Mouse (Mus musculus) urinary bladder, postnatal 0 days (tissue): Measurements from ENCODE around the gene Mrpl52. TPM values are rescaled to one million over a fixed set of nuclear protein-coding genes. Genes with fewer than 3 reads are reported as not detected.

Source experiments
- polyA plus RNA-seq: library from polyadenylated mRNA; unstranded; fragments of >200 nt; fragmentation: Nextera tagmentation; extraction: Ambion mirVana; gene quantifications from 2 replicates; pipeline ENCODE4 v1.2.1, GENCODE M21; 2015

Gene Mrpl52
- 256 and 276 TPM in 2 replicates for polyA plus RNA-seq

DNA sequence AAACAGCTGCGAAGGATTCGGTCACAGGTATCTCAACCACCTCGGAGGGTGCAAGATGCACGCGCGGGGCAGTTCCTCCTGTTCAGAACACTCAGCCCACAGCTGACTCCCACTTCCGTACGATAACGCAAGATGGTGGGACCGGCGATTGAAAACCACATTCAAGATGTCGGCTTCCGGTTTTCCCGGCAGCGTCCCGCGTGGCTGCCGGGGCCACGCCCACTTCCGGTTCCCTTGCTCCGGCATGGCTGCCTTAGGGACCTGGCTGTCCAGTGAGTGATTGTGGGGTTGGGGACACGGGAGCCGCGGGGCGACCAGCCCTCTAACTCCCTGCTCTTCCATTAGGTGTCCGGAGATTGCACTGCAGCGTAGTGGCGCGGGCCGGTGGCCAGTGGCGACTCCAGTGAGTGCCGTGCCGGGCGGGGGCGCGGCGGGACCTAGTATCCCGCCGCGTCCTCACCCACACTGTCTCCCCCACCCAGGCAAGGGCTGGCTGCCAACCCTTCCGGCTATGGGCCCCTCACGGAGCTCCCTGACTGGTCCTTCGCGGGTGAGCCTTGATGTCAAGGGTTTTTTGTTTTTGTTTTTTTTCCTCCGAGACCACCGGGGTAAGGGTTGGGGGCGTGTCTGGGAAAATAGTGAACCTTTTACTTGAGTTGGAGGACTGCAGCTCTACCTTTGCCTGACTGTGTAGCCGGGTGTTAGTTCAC, at the start of gene Mrpl52:
TSS of gene Mrpl52 (plus strand) at position 221 of the 710 bp plus-strand sequence.

DNA sequence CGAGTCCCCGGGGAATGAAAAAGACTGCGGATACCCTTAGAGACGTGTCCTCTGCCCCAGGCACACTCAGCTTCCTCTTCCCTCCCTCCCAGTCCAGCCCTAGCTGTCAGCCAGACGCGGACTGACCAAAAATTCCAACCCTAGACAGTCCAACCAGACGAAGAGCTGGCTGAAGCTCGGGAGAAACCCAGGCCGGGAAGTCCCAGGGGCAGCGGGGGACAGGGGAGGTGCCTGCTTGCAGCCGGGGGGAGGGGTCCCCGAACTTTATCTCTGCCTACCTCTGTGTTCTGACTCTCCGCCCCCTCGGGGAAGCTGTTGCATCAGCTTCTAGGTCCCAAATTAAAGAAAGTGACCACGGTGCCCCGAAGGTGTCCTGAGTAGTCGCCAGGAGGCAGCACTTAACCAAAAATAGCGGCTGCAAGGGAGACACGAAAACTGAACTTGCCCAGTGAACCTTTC, 9.1 kb upstream of the Mrpl52 start, which contains the start of gene Slc7a7:
TSS of gene Slc7a7 (minus strand) at position 158 of the 459 bp plus-strand sequence.

DNA sequence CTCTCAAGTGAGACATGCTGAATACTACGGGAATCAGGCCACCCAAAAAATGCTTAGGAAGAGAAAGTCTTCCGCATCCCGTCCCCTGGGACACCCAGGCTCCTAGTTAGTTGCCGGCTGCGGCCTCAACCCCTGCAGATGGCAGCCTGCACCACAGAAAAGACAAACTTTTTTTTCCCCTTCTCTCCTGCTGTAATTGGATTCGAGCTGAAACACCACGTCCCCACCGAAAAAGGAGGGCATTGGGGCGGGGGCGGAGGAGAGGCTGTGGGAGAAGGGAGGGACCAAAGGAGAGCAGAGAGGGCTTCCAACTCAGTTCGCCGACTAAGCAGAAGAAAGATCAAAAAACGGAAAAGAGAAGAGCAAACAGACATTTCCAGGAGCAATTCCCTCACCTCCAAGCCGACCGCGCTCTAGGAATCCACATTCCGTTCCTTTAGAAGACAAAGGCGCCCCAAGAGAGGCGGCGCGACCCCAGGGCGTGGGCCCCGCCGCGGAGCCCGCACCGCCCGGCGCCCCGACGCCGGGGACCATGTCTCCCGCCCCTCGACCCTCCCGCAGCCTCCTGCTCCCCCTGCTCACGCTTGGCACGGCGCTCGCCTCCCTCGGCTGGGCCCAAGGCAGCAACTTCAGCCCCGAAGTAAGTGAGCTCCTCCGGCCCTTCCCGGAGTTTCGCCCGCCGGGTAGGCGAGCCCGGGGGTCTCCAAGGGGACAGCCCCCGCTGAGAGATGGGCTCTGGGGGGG, 4.8 kb downstream of the Mrpl52 start, which contains the start of gene Mmp14:
TSS of gene Mmp14 (plus strand) at position 279 of the 744 bp plus-strand sequence.

DNA sequence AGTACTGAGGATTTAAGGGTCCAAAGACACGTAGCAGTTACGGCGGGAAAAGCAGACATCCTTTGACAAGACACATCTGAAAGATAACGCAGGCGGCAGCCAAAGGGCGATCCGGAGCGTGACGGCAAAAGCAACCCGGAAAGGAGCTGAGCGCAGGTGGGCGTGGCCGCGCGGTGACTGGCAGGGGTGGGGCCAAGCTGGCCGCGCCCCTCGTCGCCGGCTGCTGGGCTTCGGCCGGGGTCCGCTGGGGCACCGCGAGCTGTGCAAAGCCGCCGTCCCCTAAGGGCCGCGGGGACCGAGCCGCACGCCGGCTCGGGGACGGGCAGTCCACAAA, 37.2 kb downstream of the Mrpl52 start, which contains the start of gene Lrp10:
TSS of gene Lrp10 (plus strand) at position 179 of the 334 bp plus-strand sequence.

DNA sequence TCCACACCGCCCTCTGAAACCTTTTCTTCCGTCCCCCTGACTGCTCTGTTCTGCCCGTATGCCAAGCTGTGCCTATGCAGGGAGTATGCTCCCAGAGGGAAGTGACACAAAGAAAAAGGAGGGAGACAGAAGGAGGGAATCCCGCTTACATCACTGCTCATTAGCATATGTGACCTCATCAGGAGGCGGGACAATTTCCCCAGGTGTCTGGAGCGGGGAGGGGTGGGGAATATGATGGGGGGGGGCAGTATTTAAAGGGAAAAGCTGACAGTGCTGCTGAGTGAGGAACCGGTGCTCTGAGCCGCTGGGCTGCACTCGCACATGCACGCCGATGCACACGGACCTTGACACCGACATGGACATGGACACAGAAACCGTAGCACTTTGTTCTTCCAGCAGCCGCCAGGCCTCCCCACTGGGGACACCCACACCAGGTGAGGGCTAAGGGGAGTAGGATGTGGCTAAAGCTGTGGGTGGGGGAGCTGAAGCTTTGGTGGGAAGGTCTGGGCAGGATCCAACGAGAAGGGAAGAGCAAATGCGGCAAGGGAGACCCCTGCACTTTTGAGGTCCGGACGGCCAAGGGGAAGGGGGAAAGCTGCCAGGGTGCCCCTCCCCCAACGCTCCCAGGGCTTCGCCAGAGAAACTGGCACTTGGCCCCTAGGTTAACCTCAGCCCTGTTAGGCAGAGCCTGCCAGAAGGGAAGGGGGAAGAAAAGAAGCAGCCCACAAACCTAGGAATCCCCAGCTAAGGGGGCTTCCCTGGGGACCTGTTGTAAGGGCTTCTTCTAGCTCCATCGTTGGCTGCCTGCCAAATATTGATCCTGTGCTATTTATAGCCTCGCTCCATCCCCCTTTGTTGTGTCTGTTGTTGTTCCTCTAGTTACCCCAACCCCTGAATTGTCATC, 49.5 kb downstream of the Mrpl52 start, which contains the start of gene Rem2:
TSS of gene Rem2 (plus strand) at position 160 of the 904 bp plus-strand sequence.

Other genes starting within 250 kb of the Mrpl52 start
- gene Dad1, start 172.8 kb upstream of the Mrpl52 start, polyA plus RNA-seq: 405 and 418 TPM in 2 replicates
- gene Abhd4, start 172.7 kb upstream of the Mrpl52 start, polyA plus RNA-seq: 54.0 and 62.6 TPM in 2 replicates
- not detected in 2 replicates for gene Olfr49, start 142.0 kb upstream of the Mrpl52 start, polyA plus RNA-seq
- 26.3 and 30.1 TPM in 2 replicates for gene Oxa1l, start 66.1 kb upstream of the Mrpl52 start, polyA plus RNA-seq
- gene Slc7a7, start 9.1 kb upstream of the Mrpl52 start, polyA plus RNA-seq: 3.8 and 5.9 TPM in 2 replicates
- gene Mmp14, start 4.7 kb downstream of the Mrpl52 start, polyA plus RNA-seq: 124 and 133 TPM in 2 replicates
- gene Lrp10, start 37.2 kb downstream of the Mrpl52 start, polyA plus RNA-seq: 56.2 and 58.1 TPM in 2 replicates
- 0.18 TPM in 1 of 2 replicates, not detected in the other for gene Rem2, start 49.2 kb downstream of the Mrpl52 start, polyA plus RNA-seq
- 37.8 and 39.1 TPM in 2 replicates for gene Prmt5, start 90.6 kb downstream of the Mrpl52 start, polyA plus RNA-seq
- 24.3 and 25.7 TPM in 2 replicates for gene Haus4, start 127.7 kb downstream of the Mrpl52 start, polyA plus RNA-seq
- 42.4 and 43.2 TPM in 2 replicates for gene Ajuba, start 150.6 kb downstream of the Mrpl52 start, polyA plus RNA-seq
- gene 4931414P19Rik, start 179.1 kb downstream of the Mrpl52 start, polyA plus RNA-seq: 2.8 and 3.5 TPM in 2 replicates
- 266 and 296 TPM in 2 replicates for gene Psmb5, start 191.1 kb downstream of the Mrpl52 start, polyA plus RNA-seq
- not detected in 2 replicates for gene Psmb11, start 194.5 kb downstream of the Mrpl52 start, polyA plus RNA-seq
- gene Gm17606, start 214.0 kb downstream of the Mrpl52 start, polyA plus RNA-seq: not detected in 2 replicates
- 0.59 and 0.66 TPM in 2 replicates for gene Cdh24, start 214.5 kb downstream of the Mrpl52 start, polyA plus RNA-seq